Mouse (Mus musculus) limb, embryonic 10.5 days (tissue): Measurements from ENCODE around the gene Acvrl1. TPM values are rescaled to one million over a fixed set of nuclear protein-coding genes. Genes with fewer than 3 reads are reported as not detected.

ENCODE experiments used
- DNase-seq: peaks from one replicate; pipeline ENCODE4 v3.0.0-alpha.2; 2017; ENCODE audit warnings: low spot score
- H3K27ac ChIP-seq: fragments of 300-500 bp; sonication (generic); 2 replicates; pipeline ENCODE4 v1.5.1; 2016; ENCODE audit warnings: mild to moderate bottlenecking
- H3K27me3 ChIP-seq: fragments of 300-500 bp; sonication (generic); 2 replicates; pipeline ENCODE4 v1.6.1; 2016; ENCODE audit warnings: low read depth, mild to moderate bottlenecking; ENCODE audit not compliant: poor library complexity, severe bottlenecking
- H3K36me3 ChIP-seq: fragments of 300-500 bp; sonication (generic); 2 replicates; pipeline ENCODE4 v1.6.1; 2016; ENCODE audit warnings: mild to moderate bottlenecking, moderate library complexity
- H3K4me1 ChIP-seq: fragments of 300-500 bp; sonication (generic); 2 replicates; pipeline ENCODE4 v1.6.1; 2016
- H3K4me3 ChIP-seq: fragments of 300-500 bp; sonication (generic); 2 replicates; pipeline ENCODE4 v1.5.1; 2016; ENCODE audit warnings: mild to moderate bottlenecking, moderate library complexity
- H3K9me3 ChIP-seq: fragments of 300-500 bp; sonication (generic); replicated peaks from 2 replicates; pipeline ENCODE4 v1.6.1; 2016; ENCODE audit warnings: mild to moderate bottlenecking
- WGBS: fragments of 180-500 bp; shearing (Covaris S2); methylation state at CpG from one replicate; pipeline ENCODE4 v1.1.7; 2016; 5-methylcytosine and 5-hydroxymethylcytosine counted together
- polyA plus RNA-seq: library from polyadenylated mRNA; unstranded; fragments of >200 nt; fragmentation: Nextera tagmentation; extraction: Ambion mirVana; gene quantifications from 2 replicates; pipeline ENCODE4 v1.2.1, GENCODE M21; 2016

Acvrl1 gene
- polyA plus RNA-seq, 1 experiment from 2014 or later, result 8.3 TPM

GRCm38 (mm10) chr15:101147910-101148273 is 19.6 kb downstream of the Acvrl1 start:
- Histone ChIP-seq H3K27ac (no peak overlapping the region; the same call in 1 of the 2 replicates), H3K27me3 (no peaks in the 10 kb centered on the region), H3K4me3 (no peak overlapping the region), H3K9me3 (no peaks in the 10 kb centered on the region), H3K36me3 (no peaks in the 10 kb centered on the region), H3K4me1 (peaks cover 53% of the 10 kb centered on the region)
- DNase-seq, result no peak
- WGBS, result 42% methylated on average over 6 of the region's 6 CpGs

DNA sequence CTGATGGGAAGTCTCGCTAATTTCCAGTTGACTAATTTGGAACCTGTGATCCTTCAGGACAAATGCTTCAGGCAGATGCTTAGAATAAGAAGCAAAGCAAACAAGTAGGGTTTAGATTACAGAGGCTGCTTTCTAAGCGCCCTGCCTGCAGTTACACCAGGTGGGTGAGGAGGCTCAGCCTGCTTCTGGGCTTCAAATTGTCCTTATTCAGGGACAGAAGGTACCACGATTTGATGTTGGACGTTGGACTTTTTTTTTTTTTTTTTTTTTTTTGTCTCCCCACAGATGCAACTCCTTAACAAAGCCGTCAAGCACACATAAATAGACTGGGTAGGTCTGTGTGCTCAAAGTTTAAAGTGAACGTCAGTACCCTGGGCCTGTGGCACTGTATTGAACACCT is 20.3 kb downstream of the Acvrl1 start:
- no peak for DNase-seq
- no peak overlapping the region for H3K4me3 ChIP-seq
- no peaks in the 10 kb centered on the region for H3K27me3 ChIP-seq
- WGBS, result 75% methylated on average over 6 of the region's 6 CpGs
- peaks cover 46% of the 10 kb centered on the region for H3K4me1 ChIP-seq
- H3K27ac ChIP-seq, result no peak overlapping the region
- no peaks in the 10 kb centered on the region for H3K36me3 ChIP-seq
- H3K9me3 ChIP-seq, result no peaks in the 10 kb centered on the region

DNA sequence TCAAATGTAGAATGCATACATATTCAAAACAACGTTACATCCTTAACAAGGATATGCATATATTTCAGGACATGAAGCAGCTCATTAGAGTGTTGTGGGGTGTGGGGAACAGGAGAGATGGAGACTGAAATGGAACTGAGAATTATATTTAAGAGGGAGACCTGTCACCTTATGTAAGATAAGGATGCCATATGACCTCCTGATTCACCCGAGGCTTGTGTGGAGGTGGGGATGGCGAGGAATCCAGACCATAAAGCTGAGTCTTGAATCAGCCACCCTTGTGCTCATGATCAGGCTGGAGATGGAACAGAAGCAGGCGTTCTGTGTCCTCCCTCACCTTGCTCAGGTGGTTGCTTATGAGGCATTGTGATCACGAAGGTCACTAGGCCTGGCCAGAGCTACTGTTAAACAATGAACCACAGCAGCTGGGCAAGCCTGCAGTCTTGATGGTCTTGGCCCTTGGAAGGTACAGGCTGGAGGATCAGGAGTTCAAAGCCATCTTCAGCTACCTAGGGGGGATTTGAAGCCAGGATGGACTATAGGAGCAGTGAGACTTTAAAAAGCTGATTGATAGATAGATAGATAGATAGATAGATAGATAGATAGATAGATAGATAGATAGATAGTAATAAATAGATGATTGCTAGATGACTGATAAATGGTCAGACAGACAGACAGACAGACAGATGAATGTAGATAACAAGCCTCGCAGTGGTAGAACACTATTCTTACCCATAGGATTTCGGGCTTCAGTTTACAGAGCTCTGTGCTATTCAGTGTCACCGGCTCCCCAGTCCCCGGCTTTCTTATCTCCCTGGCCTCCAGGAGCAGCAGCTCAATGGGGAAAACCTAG is 23.3 kb downstream of the Acvrl1 start:
- WGBS, result 79% methylated on average over 9 of the region's 9 CpGs
- H3K27me3 ChIP-seq, result no peaks in the 10 kb centered on the region
- H3K9me3 ChIP-seq, result no peaks in the 10 kb centered on the region
- no peak overlapping the region for H3K27ac ChIP-seq
- no peak overlapping the region for H3K4me3 ChIP-seq
- no peaks in the 10 kb centered on the region for H3K36me3 ChIP-seq
- no peak for DNase-seq
- H3K4me1 ChIP-seq, result peaks cover 15% of the 10 kb centered on the region

- Histone ChIP-seq H3K4me3 (no peak overlapping the region), H3K36me3 (no peaks in the 10 kb centered on the region), H3K9me3 (no peaks in the 10 kb centered on the region), H3K27ac (no peak overlapping the region), H3K27me3 (no peaks in the 10 kb centered on the region), H3K4me1 (peaks cover 5% of the 10 kb centered on the region)
- DNase-seq, result no peak
- 78% methylated on average over 7 of the region's 7 CpGs for WGBS
These were observed 26.6 kb downstream of the Acvrl1 start for GRCm38 (mm10) chr15:101154700-101155616.

GRCm38 (mm10) chr15:101160128-101160527 is 31.8 kb downstream of the Acvrl1 start:
- no peaks in the 10 kb centered on the region for H3K36me3 ChIP-seq
- H3K27me3 ChIP-seq, result peaks cover 20% of the 10 kb centered on the region
- H3K27ac ChIP-seq, result peak overlapping the region; percentile 77
- H3K4me3 ChIP-seq, result peak overlapping the region; percentile 28
- no peaks in the 10 kb centered on the region for H3K9me3 ChIP-seq
- peaks cover 31% of the 10 kb centered on the region for H3K4me1 ChIP-seq
- 24% methylated on average over 1 of the region's 1 CpGs for WGBS
- no peak for DNase-seq

DNA sequence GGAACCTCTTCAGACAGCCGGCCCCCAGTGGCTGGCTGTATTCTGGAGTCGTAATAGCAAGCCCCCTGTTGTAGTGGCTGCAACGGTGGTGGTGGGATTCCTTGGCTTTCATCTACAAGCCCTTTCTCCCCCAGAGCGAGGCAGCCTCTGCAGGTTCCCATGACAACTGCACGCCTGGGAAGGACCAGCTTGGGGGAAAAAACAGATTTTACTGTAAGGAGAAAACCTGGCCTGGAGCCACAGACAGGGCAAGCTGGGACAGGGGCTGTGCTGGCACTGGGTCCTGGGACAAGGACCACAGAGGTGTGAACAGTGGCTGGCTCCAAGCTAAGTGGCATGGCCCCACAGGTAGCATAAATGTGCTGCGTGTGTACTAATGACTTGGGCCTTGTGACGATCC is 32.3 kb downstream of the Acvrl1 start:
- Histone ChIP-seq H3K27ac (peak overlapping the region; percentile 77), H3K27me3 (peaks cover 21% of the 10 kb centered on the region), H3K4me3 (peak overlapping the region; percentile 28), H3K36me3 (no peaks in the 10 kb centered on the region), H3K9me3 (no peaks in the 10 kb centered on the region), H3K4me1 (peaks cover 31% of the 10 kb centered on the region)
- DNase-seq, result peak; percentile 56
- WGBS, result 20% methylated on average over 7 of the region's 7 CpGs

DNA sequence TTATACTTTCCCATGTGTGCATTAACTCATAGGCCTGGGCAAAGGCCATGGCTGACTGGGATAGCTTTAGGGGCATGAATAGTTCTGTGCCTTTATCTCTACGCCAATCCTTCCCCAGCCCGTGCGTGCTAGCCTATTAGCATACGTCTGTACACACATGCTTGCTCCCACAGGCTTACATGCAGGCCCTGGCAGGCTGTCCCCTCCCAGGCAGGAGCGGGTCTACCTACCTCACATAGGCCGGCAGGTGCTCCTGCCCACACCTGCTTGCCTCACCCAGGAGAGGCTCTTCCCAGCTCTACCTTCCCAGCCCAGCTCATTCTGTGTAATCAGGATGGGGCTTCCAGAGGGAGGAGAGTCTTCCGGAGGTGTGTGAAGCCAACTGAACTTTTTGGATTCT is 33.2 kb downstream of the Acvrl1 start:
- DNase-seq, result no peak
- H3K27ac ChIP-seq, result no peak overlapping the region
- peaks cover 21% of the 10 kb centered on the region for H3K27me3 ChIP-seq
- no peaks in the 10 kb centered on the region for H3K9me3 ChIP-seq
- H3K36me3 ChIP-seq, result no peaks in the 10 kb centered on the region
- no peak overlapping the region for H3K4me3 ChIP-seq
- peaks cover 31% of the 10 kb centered on the region for H3K4me1 ChIP-seq
- WGBS, result 90% methylated on average over 7 of the region's 7 CpGs

GRCm38 (mm10) chr15:101163056-101163458 is 34.7 kb downstream of the Acvrl1 start:
- Histone ChIP-seq H3K4me1 (peaks cover 31% of the 10 kb centered on the region), H3K4me3 (no peak overlapping the region), H3K27ac (peak overlapping the region; percentile 9; the same call in 1 of the 2 replicates), H3K9me3 (no peaks in the 10 kb centered on the region), H3K36me3 (no peaks in the 10 kb centered on the region), H3K27me3 (peaks cover 24% of the 10 kb centered on the region)
- no peak for DNase-seq
- 44% methylated on average over 15 of the region's 15 CpGs for WGBS

DNA sequence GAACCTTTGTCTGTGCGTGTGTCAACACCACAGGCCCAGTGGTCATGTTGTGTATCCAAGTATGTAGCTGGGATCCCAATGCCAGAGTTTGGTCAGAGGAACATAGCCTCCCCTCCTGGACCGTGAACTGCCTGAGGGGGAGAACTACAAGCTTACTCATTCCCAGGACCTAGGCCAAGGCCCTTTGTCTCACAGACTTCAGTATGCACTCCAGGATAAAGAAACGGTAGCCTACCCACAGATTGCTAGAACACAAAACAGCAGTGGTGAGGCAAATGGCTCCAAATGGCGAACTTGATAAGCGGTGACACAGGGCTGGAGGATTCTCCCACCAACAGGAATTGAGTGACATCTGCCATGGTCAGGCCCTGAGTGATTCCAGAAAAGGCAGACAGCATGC is 35.5 kb downstream of the Acvrl1 start:
- no peak for DNase-seq
- Histone ChIP-seq H3K27me3 (peaks cover 24% of the 10 kb centered on the region), H3K9me3 (no peaks in the 10 kb centered on the region), H3K36me3 (no peaks in the 10 kb centered on the region), H3K27ac (no peak overlapping the region), H3K4me3 (no peak overlapping the region), H3K4me1 (peaks cover 31% of the 10 kb centered on the region)
- 62% methylated on average over 5 of the region's 5 CpGs for WGBS

- H3K4me1 ChIP-seq, result peaks cover 31% of the 10 kb centered on the region
- WGBS, result 68% methylated on average over 5 of the region's 5 CpGs
- H3K27me3 ChIP-seq, result peaks cover 24% of the 10 kb centered on the region
- H3K4me3 ChIP-seq, result no peak overlapping the region
- H3K36me3 ChIP-seq, result no peaks in the 10 kb centered on the region
- H3K27ac ChIP-seq, result no peak overlapping the region
- DNase-seq, result no peak
- no peaks in the 10 kb centered on the region for H3K9me3 ChIP-seq
These were observed 36.0 kb downstream of the Acvrl1 start for GRCm38 (mm10) chr15:101164291-101164690.

DNA sequence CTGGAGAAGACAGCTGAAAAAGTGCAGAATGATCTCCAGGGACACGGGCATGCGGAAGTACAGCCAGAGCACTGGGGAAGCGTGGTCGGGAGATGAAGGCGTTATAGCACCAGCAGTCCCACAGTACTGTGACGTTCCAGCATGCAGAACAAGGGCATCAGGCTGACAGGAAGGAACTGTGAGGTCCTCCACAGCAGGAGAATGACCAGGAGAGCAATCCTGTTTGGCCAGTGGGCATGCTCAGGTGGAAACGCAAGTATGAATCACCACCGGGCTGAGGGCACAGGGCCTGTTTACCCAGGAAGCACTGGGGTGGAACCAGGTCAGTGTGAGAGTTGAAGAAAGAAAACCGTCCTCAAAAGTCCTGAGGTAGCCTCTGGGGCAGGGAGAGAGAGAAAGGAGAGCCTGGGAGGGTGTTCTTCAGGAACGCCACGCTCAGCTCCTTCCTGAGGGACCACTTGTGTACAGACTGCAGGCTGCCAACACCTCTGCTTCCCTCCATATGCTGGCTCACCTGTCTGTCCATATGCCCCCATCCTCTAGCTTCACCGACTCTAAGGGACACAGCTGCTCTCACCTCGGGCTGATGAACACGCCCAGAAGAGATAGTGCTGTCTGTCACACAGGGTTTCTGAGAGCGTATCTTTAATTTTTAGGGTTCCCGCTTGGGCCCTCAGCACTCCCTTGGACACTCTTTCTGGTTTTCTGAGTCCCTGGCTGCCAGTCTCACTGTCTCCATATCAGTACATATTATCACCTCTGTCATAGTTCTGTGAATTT is 37.5 kb downstream of the Acvrl1 start:
- H3K27ac ChIP-seq, result no peak overlapping the region
- DNase-seq, result no peak
- no peaks in the 10 kb centered on the region for H3K36me3 ChIP-seq
- WGBS, result 75% methylated on average over 16 of the region's 16 CpGs
- H3K27me3 ChIP-seq, result peaks cover 24% of the 10 kb centered on the region
- no peaks in the 10 kb centered on the region for H3K9me3 ChIP-seq
- no peak overlapping the region for H3K4me3 ChIP-seq
- H3K4me1 ChIP-seq, result peaks cover 18% of the 10 kb centered on the region

GRCm38 (mm10) chr15:101167553-101167952 is 39.2 kb downstream of the Acvrl1 start:
- DNase-seq, result no peak
- Histone ChIP-seq H3K9me3 (no peaks in the 10 kb centered on the region), H3K27ac (no peak overlapping the region), H3K27me3 (peaks cover 29% of the 10 kb centered on the region), H3K4me1 (peaks cover 16% of the 10 kb centered on the region), H3K36me3 (no peaks in the 10 kb centered on the region), H3K4me3 (no peak overlapping the region)
- 64% methylated on average over 11 of the region's 11 CpGs for WGBS
